Mouse (Mus musculus) cortical plate, adult 2 months (tissue): ENCODE measurements around the gene Hcar2.

ENCODE experiments used
- CTCF ChIP-seq: fragments of 200-500 bp; IDR thresholded peaks from 2 replicates; pipeline ENCODE4 v1.5.1; 2011; ENCODE audit warnings: mild to moderate bottlenecking, control low read depth, low read length; ENCODE audit not compliant: insufficient read depth; ENCODE audit errors: extremely low read depth
- POLR2A ChIP-seq: fragments of 200-500 bp; IDR thresholded peaks from 2 replicates; pipeline ENCODE4 v1.6.1; 2011; ENCODE audit warnings: mild to moderate bottlenecking, low read length, control low read depth; ENCODE audit not compliant: insufficient read depth; ENCODE audit errors: extremely low read depth

GRCm38 (mm10) chr5:123843816-123844215, 21.5 kb downstream of the Hcar2 start:
- TF ChIP-seq CTCF, result no peak
- TF ChIP-seq POLR2A, result no peak
